Mouse (Mus musculus): ENCODE results near the gene Il22ra1. TPM values are rescaled to one million over a fixed set of nuclear protein-coding genes. Genes with fewer than 3 reads are reported as not detected.
A peak's percentile ranks its signal among the peaks of the same experiment; 100 is the strongest.

Gene Il22ra1
- total RNA-seq (2014; rRNA removed): 0.62 TPM in 1 of 2 replicates, not detected in the other
- not detected in 2 replicates for polyA plus RNA-seq (2015; fragmentation: Nextera tagmentation; extraction: Ambion mirVana)

DNA sequence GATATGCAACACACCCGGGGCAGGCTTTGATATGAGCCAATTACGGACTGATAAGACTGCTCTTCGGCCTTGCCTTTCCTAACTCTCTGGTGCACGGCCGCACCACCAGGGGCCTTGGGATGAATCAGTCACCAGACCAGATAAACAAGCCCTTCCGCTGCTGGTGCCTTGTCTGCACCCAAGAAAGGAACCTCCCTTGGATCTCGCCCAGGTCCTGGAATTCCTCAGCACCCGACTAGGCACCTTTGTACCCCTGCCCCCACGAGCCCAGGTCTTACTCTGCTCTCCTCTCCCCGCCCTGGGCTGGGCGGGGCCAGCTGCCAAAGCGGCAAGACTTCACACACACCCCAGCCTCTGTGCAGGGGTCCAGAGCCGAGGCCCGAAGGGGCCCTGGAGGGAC, at the start of gene Il22ra1:
Gene Il22ra1 (plus strand): TSS at position 356 of the 400 bp plus-strand sequence.
- Histone ChIP-seq H3K9me3 (ENCODE audit: low read length) (0 out of 2 replicates have a peak, but pooled peaks cover 2% of the 10 kb centered on the region), H3K27me3 (ENCODE audit: insufficient read depth, low read length) (no peaks in the 10 kb centered on the region), H3K36me3 (ENCODE audit: insufficient read depth) (no peaks in the 10 kb centered on the region), H3K4me1 (ENCODE audit: insufficient read depth) (no peaks in the 10 kb centered on the region), H3K27ac (ENCODE audit: low read depth, low read length) (no peak within 1 kb of the TSS), H3K4me2 (ENCODE audit: low read depth) (no peak within 1 kb of the TSS), H3K4me3 (ENCODE audit: low read depth, low read length) (no peak within 1 kb of the TSS), H3K9ac (no peak within 1 kb of the TSS)
- ATAC-seq: no peak
- WGBS: 55% methylated on average over 14 of the region's 14 CpGs
- DNase-seq: no peak
- TF ChIP-seq CTCF (IDR thresholded peaks at IDR 0.05; ENCODE audit: low read depth): no peak

DNA sequence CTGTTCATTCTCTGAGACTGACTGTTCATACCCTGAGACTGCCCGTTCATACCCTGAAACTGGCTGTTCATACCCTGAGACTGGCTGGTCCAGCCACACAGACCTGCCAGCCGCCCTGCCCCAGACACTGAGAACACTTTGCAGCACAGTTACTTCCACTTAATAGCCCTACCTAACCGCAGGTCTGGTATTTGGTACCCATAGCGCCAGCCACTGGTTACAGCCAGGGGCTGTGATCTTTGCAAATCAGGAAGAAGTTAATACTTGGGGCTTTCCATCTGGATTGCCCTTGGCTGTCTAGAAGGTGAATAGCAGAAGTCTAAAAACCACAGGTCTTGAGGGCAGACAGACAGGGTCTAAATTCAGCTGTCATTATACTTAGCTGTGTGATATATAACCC, 48.7 kb upstream of the Il22ra1 start:
- no peak overlapping the region for H3K4me2 ChIP-seq (ENCODE audit: low read depth)
- ATAC-seq (no peak), DNase-seq (no peak)
- no peaks in the 10 kb centered on the region for H3K27me3 ChIP-seq (ENCODE audit: insufficient read depth, low read length)
- H3K9me3 ChIP-seq (ENCODE audit: low read length): no peaks in the 10 kb centered on the region
- H3K4me3 ChIP-seq (ENCODE audit: low read depth, low read length): no peak overlapping the region
- WGBS: 83% methylated on average over 4 of the region's 4 CpGs
- no peak overlapping the region for H3K9ac ChIP-seq
- no peaks in the 10 kb centered on the region for H3K36me3 ChIP-seq (ENCODE audit: insufficient read depth)
- H3K4me1 ChIP-seq (ENCODE audit: insufficient read depth): no peaks in the 10 kb centered on the region
- no peak for TF ChIP-seq CTCF (IDR thresholded peaks at IDR 0.05; ENCODE audit: low read depth)
- no peak overlapping the region for H3K27ac ChIP-seq (ENCODE audit: low read depth, low read length)

DNA sequence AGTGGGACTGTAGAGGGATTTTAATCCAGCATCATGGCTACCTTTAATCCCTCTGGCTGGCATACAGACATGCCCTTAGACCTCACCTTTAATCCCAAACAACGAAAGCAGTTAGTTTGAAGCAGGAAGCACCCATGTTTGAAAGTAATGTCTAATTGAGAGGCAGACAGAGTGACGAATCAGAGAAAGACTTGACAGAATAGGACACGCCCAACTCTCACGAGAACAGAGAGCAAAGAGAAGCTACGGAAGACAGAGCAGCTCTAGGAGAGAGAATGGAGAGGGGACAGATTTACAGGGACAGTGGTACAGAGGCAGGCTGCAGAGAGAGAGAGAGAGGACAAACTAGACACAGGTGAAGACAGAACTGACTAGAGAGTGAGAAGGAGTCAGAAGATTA, 46.2 kb upstream of the Il22ra1 start:
- no peaks in the 10 kb centered on the region for H3K36me3 ChIP-seq (ENCODE audit: insufficient read depth)
- TF ChIP-seq CTCF (IDR thresholded peaks at IDR 0.05; ENCODE audit: low read depth): no peak
- no peaks in the 10 kb centered on the region for H3K4me1 ChIP-seq (ENCODE audit: insufficient read depth)
- H3K27me3 ChIP-seq (ENCODE audit: insufficient read depth, low read length): peaks cover 18% of the 10 kb centered on the region
- no peak overlapping the region for H3K4me3 ChIP-seq (ENCODE audit: low read depth, low read length)
- H3K4me2 ChIP-seq (ENCODE audit: low read depth): no peak overlapping the region
- no peaks in the 10 kb centered on the region for H3K9me3 ChIP-seq (ENCODE audit: low read length)
- no peak for ATAC-seq
- H3K9ac ChIP-seq: no peak overlapping the region
- WGBS: 69% methylated on average over 5 of the region's 5 CpGs
- DNase-seq: no peak
- H3K27ac ChIP-seq (ENCODE audit: low read depth, low read length): no peak overlapping the region

DNA sequence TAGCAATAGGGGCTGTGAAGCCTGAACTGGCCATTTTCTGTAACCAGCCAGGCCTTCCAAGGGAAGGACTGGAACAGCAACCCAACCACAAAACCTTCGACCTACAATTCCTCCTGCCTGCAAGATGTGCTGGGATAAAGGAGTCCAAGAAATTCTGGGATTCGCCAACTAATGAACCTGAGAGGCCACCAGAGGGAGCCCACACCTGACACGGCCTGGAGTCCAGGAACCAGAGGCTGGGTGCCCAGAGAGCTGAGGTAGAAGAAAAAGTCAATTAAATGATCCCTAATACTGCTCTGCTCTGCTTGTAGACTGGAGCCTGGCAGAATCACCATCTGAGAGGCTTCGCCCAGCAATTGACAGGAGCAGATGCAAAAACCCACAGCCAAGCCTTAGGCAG, 44.4 kb upstream of the Il22ra1 start:
- Histone ChIP-seq H3K4me1 (ENCODE audit: insufficient read depth) (no peaks in the 10 kb centered on the region), H3K27ac (ENCODE audit: low read depth, low read length) (no peak overlapping the region), H3K9me3 (ENCODE audit: low read length) (no peaks in the 10 kb centered on the region), H3K27me3 (ENCODE audit: insufficient read depth, low read length) (peaks cover 34% of the 10 kb centered on the region), H3K36me3 (ENCODE audit: insufficient read depth) (no peaks in the 10 kb centered on the region), H3K4me2 (ENCODE audit: low read depth) (no peak overlapping the region), H3K9ac (no peak overlapping the region), H3K4me3 (ENCODE audit: low read depth, low read length) (no peak overlapping the region)
- TF ChIP-seq CTCF (IDR thresholded peaks at IDR 0.05; ENCODE audit: low read depth): peak; percentile 49
- DNase-seq: peak; percentile 34
- ATAC-seq: no peak
- WGBS: 25% methylated on average over 4 of the region's 4 CpGs

DNA sequence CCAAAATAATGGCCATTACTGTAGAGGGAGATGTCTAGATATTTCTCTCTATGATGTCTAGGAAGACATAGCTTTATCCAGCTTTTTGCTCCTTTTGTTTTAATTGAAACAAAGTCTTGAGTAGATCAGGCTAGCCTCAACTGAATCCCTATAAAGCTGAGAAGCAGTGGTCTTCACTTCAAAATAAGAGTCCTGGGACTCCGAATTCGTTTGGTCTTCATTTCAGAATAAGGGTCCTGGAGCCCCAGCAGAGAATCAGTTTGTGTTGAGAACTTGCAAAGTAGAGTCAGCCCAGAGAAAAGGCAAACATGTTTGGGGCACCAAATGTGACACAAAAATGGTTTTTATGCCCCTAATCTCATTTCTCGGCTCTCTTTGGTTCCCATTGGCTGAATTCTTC, 43.2 kb upstream of the Il22ra1 start:
- H3K27ac ChIP-seq (ENCODE audit: low read depth, low read length): no peak overlapping the region
- H3K36me3 ChIP-seq (ENCODE audit: insufficient read depth): no peaks in the 10 kb centered on the region
- no peak overlapping the region for H3K9ac ChIP-seq
- peaks cover 37% of the 10 kb centered on the region for H3K27me3 ChIP-seq (ENCODE audit: insufficient read depth, low read length)
- no peak overlapping the region for H3K4me3 ChIP-seq (ENCODE audit: low read depth, low read length)
- H3K4me2 ChIP-seq (ENCODE audit: low read depth): no peak overlapping the region
- no peak for TF ChIP-seq CTCF (IDR thresholded peaks at IDR 0.05; ENCODE audit: low read depth)
- H3K9me3 ChIP-seq (ENCODE audit: low read length): no peaks in the 10 kb centered on the region
- DNase-seq (peak; percentile 16), ATAC-seq (no peak)
- 29% methylated on average over 3 of the region's 3 CpGs for WGBS
- no peaks in the 10 kb centered on the region for H3K4me1 ChIP-seq (ENCODE audit: insufficient read depth)

DNA sequence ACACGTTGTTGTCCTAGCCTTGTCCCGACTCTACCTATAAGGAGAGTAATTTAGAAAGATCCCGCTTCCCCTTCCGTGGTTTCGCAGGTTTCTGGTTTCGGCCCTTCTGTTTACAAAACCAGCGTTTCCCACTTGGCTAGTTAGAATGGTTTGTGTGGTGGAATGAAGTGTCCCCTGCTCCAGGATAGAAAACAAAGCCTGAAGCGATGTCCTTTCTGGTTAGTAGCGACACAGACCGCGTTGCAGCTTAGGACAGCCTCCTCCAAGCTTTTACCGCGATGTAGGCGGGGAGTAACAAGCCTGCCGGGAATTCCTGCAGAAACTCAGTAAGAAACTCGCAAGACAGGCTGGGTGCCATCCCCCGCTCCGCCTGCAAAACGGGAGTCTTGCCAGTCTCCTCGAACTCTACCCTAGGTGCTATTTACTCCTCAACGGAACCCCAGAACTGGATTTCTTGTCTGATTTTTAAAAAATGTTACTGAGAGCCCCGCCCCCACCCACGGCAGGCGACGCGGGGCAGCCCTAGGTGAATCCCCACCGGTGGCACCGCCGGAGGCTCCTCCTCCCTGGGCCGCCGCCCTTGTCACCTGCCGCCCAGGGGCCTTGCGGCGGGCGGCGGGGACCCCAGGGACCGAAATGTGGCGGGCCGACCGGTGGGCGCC, 41.9 kb upstream of the Il22ra1 start, which contains the start of gene Ifnlr1:
Gene Ifnlr1 (plus strand): TSS at position 382 of the 662 bp plus-strand sequence.
- ATAC-seq (no peak), DNase-seq (peak; percentile 60)
- Histone ChIP-seq H3K36me3 (ENCODE audit: insufficient read depth) (no peaks in the 10 kb centered on the region), H3K4me2 (ENCODE audit: low read depth) (peak within 1 kb of the TSS; percentile 92), H3K4me3 (ENCODE audit: low read depth, low read length) (peak within 1 kb of the TSS; percentile 43), H3K27me3 (ENCODE audit: insufficient read depth, low read length) (peaks cover 37% of the 10 kb centered on the region), H3K9ac (peak within 1 kb of the TSS; percentile 37), H3K4me1 (ENCODE audit: insufficient read depth) (no peaks in the 10 kb centered on the region), H3K9me3 (ENCODE audit: low read length) (no peaks in the 10 kb centered on the region), H3K27ac (ENCODE audit: low read depth, low read length) (no peak within 1 kb of the TSS)
- 3% methylated on average over 41 of the region's 41 CpGs for WGBS
- TF ChIP-seq CTCF (IDR thresholded peaks at IDR 0.05; ENCODE audit: low read depth): no peak

DNA sequence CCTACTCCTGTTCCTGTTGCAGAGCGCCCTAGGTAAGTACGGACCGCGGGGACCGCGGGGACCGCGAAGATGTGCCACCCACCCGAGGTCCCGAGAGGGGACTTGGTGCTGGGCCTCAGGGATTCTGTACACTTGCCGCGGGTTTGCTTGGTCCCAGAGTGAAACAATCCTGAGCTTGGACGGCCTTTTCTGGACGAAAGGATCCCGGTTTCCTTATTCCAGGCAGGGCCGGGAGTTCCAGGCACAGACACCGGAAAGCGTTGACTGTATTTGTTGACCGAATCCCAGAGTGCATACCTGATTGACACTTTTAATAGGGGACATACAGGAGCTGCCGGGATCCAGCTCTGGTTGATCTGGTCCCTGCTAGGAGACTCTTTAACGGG, 41.4 kb upstream of the Il22ra1 start:
- no peak for TF ChIP-seq CTCF (IDR thresholded peaks at IDR 0.05; ENCODE audit: low read depth)
- Histone ChIP-seq H3K27me3 (ENCODE audit: insufficient read depth, low read length) (peaks cover 37% of the 10 kb centered on the region), H3K9ac (peak overlapping the region; percentile 37), H3K4me3 (ENCODE audit: low read depth, low read length) (peak overlapping the region; percentile 43), H3K27ac (ENCODE audit: low read depth, low read length) (no peak overlapping the region), H3K4me1 (ENCODE audit: insufficient read depth) (no peaks in the 10 kb centered on the region), H3K4me2 (ENCODE audit: low read depth) (peak overlapping the region; percentile 92), H3K36me3 (ENCODE audit: insufficient read depth) (no peaks in the 10 kb centered on the region), H3K9me3 (ENCODE audit: low read length) (no peaks in the 10 kb centered on the region)
- WGBS: 6% methylated on average over 21 of the region's 21 CpGs
- ATAC-seq (no peak), DNase-seq (no peak)
